Mouse (Mus musculus) kidney, adult 11 months (tissue): ENCODE data around the gene Krt24.

Experiments used
- DNase-seq: peaks from one replicate; pipeline ENCODE4 v3.0.0; 2022

Gene Krt24

GRCm38 (mm10) chr11:99284833-99285312, at the start of gene Krt24:
Krt24 (minus strand) TSS chr11:99285262.
- no peak for DNase-seq

GRCm38 (mm10) chr11:99333426-99333825, 48.4 kb upstream of the Krt24 start:
- DNase-seq: no peak

DNA sequence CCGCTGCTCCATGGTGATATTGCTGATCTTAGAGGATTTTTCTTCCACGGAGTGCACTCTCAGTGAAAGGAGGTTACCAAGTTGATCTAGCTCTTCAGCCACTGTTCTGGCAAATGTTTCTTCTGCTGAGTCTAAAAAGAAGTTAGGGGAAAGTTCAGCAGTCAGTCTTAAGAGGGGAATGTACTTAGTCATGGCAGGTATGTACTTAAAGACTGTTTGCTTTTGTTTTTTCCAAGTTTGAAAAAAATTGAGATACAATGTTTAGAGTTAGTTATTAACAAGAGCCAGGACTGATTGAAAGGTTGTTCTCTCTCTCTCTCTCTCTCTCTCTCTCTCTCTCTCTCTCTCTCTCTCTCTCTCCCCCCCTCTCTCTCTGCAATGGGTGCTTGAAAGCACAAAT, 44.6 kb upstream of the Krt24 start:
- DNase-seq: no peak

DNA sequence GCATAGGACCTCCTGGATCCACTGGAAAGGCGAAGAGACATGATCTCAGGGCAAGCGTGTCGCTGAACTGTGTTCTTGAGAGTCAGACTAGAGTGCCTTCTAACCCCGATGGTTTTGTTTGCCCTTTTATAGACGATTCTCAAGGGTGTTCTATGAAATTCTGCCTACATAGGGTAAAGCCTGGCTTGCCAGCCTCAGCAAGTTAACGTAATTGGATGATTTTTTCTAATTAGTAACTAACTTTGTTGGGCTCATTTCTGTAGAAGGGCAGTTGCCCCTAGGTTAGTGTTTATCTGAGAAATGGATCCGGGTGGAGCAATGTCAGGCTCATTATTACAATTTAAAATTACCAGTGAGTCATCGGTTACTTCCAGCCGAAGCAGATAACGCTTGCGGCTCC, 37.8 kb upstream of the Krt24 start, which contains the start of gene Krt25:
TSS of gene Krt25 (minus strand) at position 101 of the 400 bp plus-strand sequence.
- no peak for DNase-seq

- DNase-seq: no peak
Observed at GRCm38 (mm10) chr11:99321094-99321493, 36.0 kb upstream of the Krt24 start.

DNA sequence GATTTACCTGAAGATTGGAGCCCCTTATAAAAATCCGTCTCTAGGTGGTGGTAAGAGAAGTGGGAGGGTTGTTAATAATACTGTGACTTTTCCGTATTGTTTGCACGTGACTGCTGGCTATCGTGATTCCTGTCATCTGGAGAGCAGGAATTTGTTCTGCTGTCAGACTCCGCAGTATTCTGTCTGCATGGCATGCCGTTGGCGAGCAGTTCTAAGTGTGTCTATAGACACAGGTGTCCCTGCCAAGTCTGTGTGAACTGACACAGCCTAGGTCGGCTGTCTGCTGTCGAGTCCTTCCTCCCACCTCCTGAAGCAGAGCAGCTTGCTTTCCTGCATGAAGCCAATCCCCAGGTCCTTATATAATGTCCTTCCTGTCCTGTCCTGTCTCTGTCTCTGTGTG, 34.1 kb upstream of the Krt24 start:
- DNase-seq: no peak

DNA sequence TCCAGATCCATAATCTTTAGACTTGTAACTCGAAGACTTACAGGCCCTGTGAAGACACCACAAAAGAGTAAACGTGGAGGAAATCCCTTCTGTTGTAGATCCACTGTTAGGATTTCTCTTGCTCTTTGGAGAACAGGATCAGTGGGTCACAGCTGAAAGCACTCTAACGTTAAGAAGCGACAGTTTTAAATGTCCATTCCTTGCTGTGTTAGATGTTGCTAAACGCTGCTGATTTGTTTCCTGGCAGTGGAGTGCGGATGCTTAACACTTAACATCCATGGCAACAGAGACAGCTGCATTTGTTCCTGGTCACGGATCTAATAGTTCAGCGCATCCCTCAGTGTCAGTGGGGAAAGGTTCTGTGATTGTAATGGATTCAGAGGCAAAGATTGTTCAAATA, 31.5 kb upstream of the Krt24 start:
- no peak for DNase-seq

DNA sequence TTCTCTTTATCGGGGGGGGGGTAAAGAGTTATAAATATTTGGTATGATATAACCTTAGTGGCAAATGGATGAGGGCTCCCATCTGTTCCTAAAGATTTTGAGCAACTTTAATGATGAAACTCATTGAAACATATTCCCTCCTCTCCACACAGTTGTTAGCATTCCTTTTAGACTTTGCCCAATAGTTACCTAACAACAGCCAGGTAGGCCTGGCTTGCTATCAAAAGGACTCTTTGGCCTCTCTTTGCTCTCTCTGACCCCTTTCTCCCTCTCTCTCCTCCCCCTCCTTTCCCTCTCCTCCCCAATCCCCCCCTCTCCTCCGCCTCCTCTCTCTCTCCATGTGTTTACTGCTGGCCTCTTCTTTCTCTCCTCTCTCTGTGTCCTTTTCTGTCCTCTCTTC, 29.5 kb upstream of the Krt24 start:
- DNase-seq: no peak

DNA sequence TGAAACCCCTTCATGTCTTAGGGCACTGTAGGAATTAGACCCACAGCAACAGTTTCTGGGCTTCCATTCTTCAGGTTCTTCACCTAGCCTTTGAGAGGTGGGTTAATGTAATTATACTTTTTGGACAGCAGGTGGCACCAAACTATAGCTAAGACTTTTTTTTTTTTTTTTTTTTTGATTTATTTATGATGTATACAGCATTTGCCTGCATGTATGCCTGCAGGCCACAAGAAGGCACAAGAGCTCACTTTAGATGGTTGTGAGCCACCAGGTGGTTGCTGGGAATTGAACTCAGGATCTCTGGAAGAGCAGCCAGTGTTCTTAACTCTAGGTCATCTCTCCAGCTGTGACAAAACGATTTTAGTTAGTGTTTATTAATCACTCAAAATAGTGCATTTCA, 25.8 kb upstream of the Krt24 start:
- DNase-seq: no peak

- DNase-seq: peak; percentile 30
Observed at GRCm38 (mm10) chr11:99307579-99307978, 22.5 kb upstream of the Krt24 start.

DNA sequence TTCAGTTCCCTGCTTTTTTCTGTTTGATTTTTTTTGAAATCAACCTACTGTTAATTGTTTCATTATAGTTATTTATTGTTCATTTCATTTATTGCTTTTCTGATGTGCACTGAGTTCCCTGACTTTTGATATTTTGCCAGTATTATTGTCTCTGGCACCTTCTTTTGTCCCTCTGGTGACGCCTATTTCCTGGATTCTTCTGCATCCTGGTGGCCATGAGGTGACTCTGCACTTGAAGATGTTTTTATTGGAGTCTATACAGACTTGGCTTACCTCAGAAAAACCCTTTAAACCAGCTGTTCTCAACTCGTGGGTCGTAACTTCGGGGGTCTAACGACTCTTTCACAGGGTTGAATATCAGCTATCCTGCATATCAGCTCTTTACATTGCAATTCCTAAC, 10.0 kb upstream of the Krt24 start:
- DNase-seq: no peak

- DNase-seq: peak; percentile 7
Observed at GRCm38 (mm10) chr11:99292846-99293245, 7.8 kb upstream of the Krt24 start.

- DNase-seq: no peak
Observed at GRCm38 (mm10) chr11:99284011-99284410, 1.1 kb downstream of the Krt24 start.

GRCm38 (mm10) chr11:99283334-99283733, 1.7 kb downstream of the Krt24 start:
- DNase-seq: no peak

DNA sequence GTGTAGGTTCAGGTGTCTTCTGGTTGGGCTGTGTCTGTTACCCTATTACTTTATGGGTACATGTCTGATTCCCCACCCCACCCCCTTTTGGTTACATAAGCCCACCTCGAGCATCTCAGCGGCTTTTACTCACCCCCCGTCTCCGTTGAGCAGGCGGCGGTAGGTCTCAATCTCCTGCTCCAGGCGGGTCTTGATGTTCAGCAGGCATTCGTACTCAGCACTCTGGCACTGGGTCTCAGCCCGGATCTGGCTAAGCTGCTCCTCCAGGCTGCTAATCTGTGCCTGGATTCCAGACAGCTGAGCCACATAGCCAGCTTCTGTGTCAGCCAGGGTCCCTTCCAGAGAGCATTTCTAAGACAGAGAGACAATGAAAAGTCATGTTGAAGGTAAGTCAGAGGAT, 3.9 kb downstream of the Krt24 start:
- DNase-seq: no peak

- DNase-seq: no peak
Observed at GRCm38 (mm10) chr11:99279986-99280385, 5.1 kb downstream of the Krt24 start.

GRCm38 (mm10) chr11:99276786-99277185, 8.3 kb downstream of the Krt24 start:
- DNase-seq: no peak

DNA sequence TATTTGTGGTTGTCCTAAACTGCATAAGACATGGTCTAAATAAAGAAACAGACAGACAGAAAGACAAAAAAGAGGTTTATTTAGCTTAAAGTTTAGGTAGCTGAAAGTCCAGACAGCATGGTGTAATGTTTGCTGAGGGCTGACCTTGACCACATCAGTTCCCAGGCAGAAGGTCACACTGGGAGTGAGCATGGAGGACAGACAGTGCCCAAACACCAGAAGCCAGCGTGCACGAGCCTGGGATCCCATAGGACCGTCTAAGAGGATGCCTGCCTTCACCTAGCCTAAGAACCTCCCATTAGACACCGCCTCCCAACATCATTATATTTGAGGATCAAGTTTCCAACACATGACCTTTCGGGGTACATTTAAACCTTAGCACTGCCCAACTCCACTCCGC, 9.4 kb downstream of the Krt24 start:
- DNase-seq: no peak

- no peak for DNase-seq
Observed at GRCm38 (mm10) chr11:99272721-99273120, 12.3 kb downstream of the Krt24 start.

DNA sequence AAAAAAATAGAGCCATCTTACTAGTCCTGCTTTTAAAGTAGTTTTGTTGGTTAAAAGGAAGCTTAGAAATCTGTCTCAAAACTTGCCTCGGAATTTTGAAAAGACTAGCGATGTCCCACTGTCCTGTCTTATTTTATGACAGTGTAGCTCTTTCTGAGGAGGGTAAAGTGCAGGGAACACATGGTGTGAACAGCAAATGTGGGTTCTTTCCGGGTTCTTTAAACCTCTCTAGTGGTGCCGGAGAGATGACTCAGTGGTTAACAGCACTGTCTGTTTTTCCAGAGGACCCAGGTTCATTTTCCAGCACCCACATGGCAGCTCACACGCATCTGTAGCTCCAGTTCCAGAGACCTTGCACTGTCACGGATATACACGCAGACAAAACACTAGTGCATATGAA, 15.9 kb downstream of the Krt24 start:
- DNase-seq: no peak

DNA sequence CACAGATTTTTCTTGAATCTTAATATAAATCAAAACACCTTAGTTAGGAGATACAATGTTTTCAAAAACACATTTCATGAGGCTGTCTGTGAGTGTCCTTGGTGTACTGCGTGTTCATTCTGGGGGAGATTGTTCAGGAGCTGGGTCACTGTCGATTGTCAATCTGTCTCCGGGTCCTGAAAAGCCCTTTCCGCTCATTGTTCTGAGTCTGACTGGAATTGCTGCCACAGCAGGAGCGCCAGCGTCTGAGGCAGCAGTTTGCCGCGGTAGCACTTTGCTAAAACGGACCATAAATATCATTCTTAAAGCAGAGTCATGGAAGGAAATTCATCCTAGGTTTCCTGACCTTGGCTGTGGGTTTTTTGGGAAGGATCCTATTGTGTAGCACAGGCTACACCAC, 19.3 kb downstream of the Krt24 start:
- DNase-seq: peak; percentile 26

DNA sequence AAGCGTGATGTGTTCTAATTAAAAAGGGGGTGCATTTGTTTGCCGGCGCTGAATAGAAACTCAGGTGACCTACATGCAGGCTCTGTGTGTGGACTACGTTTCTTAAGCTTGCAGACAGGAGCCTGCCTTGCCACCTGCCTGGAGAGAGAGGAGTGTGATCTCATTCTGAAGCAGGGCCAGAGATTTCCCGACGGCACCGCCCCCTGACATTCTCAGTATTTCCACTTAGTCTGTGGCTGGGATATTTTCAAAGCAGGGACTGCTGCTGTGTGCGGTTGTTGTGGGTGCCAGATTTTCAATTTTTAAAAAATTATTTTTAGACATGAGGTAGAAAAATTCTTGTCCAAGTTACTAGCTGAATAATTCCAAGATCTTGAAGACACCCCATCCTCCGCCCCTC, 19.8 kb downstream of the Krt24 start:
- no peak for DNase-seq

GRCm38 (mm10) chr11:99256213-99256612, 28.8 kb downstream of the Krt24 start:
- DNase-seq: no peak

GRCm38 (mm10) chr11:99255316-99255715, 29.7 kb downstream of the Krt24 start:
- DNase-seq: no peak

GRCm38 (mm10) chr11:99253893-99254292, 31.2 kb downstream of the Krt24 start:
- no peak for DNase-seq

DNA sequence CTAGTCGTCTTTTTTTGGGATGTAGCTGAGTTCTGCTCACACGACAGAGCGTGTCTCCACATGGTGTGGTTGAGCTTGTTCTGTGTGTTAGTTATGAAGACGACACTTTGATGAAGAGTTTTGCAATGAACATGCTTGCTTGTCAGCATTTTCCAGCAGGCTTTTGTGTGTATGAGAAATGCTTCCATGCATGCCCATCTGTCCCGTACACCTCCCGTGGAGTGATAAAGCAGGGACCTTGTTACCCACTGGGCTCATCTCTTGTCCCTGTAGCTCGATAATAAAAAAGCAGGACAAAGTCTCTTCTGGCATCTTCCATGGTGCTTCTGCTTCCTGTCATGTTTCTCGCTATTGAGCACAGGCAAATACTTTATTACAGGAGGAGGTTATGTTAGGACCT, 32.4 kb downstream of the Krt24 start:
- no peak for DNase-seq
